Mouse (Mus musculus): ENCODE measurements at regions not wholly inside any gene's neighbourhood (a gene's known extent, or its start where the extent isn't known, plus 50 kb on each side); places are given as distances from the start of the nearest gene placed in this dataset.

- Histone ChIP-seq H3K4me1 (ENCODE audit: control insufficient read depth, insufficient read depth, low read length) (peaks cover 2% of the 10 kb centered on the region; the same call in 1 of the 2 replicates), H3K27me3 (ENCODE audit: control insufficient read depth, insufficient read depth, low read length) (no peaks in the 10 kb centered on the region; the same call in 1 of the 2 replicates), H3K4me3 (ENCODE audit: low read depth, low read length) (no peak overlapping the region), H3K4me2 (no peak overlapping the region), H3K9ac (ENCODE audit: low read length) (no peak overlapping the region), H3K36me3 (ENCODE audit: control insufficient read depth, insufficient read depth, low read length) (no peaks in the 10 kb centered on the region), H3K27ac (ENCODE audit: low read depth, low read length) (no peak overlapping the region), H3K9me3 (ENCODE audit: control insufficient read depth, low read length) (no peaks in the 10 kb centered on the region)
- WGBS: 83% methylated on average over 2 of the region's 2 CpGs
- no peak for DNase-seq (ENCODE audit: low spot score, missing footprints)
- no peak for ATAC-seq (ENCODE audit: low FRiP score)
These were observed 677.6 kb downstream of the Diaph3 start for GRCm38 (mm10) chr14:86463388-86463787.

- no peak for ATAC-seq (ENCODE audit: low FRiP score)
- Histone ChIP-seq H3K36me3 (ENCODE audit: control insufficient read depth, insufficient read depth, low read length) (no peaks in the 10 kb centered on the region), H3K4me1 (ENCODE audit: control insufficient read depth, insufficient read depth, low read length) (no peaks in the 10 kb centered on the region), H3K4me2 (no peak overlapping the region), H3K9ac (ENCODE audit: low read length) (no peak overlapping the region), H3K9me3 (ENCODE audit: control insufficient read depth, low read length) (no peaks in the 10 kb centered on the region), H3K27me3 (ENCODE audit: control insufficient read depth, insufficient read depth, low read length) (no peaks in the 10 kb centered on the region), H3K27ac (ENCODE audit: low read depth, low read length) (no peak overlapping the region), H3K4me3 (ENCODE audit: low read depth, low read length) (no peak overlapping the region)
- WGBS: 91% methylated on average over 2 of the region's 2 CpGs
- no peak for DNase-seq (ENCODE audit: low spot score, missing footprints)
These were observed 687.9 kb downstream of the Diaph3 start for GRCm38 (mm10) chr14:86453142-86453541.

- no peak for ATAC-seq (ENCODE audit: low FRiP score)
- Histone ChIP-seq H3K27me3 (ENCODE audit: control insufficient read depth, insufficient read depth, low read length) (no peaks in the 10 kb centered on the region), H3K36me3 (ENCODE audit: control insufficient read depth, insufficient read depth, low read length) (no peaks in the 10 kb centered on the region), H3K9ac (ENCODE audit: low read length) (no peak overlapping the region), H3K4me1 (ENCODE audit: control insufficient read depth, insufficient read depth, low read length) (no peaks in the 10 kb centered on the region), H3K4me2 (no peak overlapping the region), H3K27ac (ENCODE audit: low read depth, low read length) (no peak overlapping the region), H3K4me3 (ENCODE audit: low read depth, low read length) (no peak overlapping the region), H3K9me3 (ENCODE audit: control insufficient read depth, low read length) (no peaks in the 10 kb centered on the region)
- DNase-seq (ENCODE audit: low spot score, missing footprints): no peak
- 94% methylated on average over 1 of the region's 1 CpGs for WGBS
These were observed 690.4 kb downstream of the Diaph3 start for GRCm38 (mm10) chr14:86450616-86451015.

GRCm38 (mm10) chr14:86445139-86445538 lies 695.9 kb downstream of the Diaph3 start:
- Histone ChIP-seq H3K9ac (ENCODE audit: low read length) (no peak overlapping the region), H3K27ac (ENCODE audit: low read depth, low read length) (no peak overlapping the region), H3K4me3 (ENCODE audit: low read depth, low read length) (no peak overlapping the region), H3K36me3 (ENCODE audit: control insufficient read depth, insufficient read depth, low read length) (no peaks in the 10 kb centered on the region), H3K4me1 (ENCODE audit: control insufficient read depth, insufficient read depth, low read length) (no peaks in the 10 kb centered on the region), H3K27me3 (ENCODE audit: control insufficient read depth, insufficient read depth, low read length) (no peaks in the 10 kb centered on the region), H3K9me3 (ENCODE audit: control insufficient read depth, low read length) (no peaks in the 10 kb centered on the region), H3K4me2 (no peak overlapping the region)
- ATAC-seq (ENCODE audit: low FRiP score): no peak
- WGBS: 88% methylated on average over 4 of the region's 4 CpGs
- no peak for DNase-seq (ENCODE audit: low spot score, missing footprints)

GRCm38 (mm10) chr14:86443921-86444835 lies 696.9 kb downstream of the Diaph3 start:
- H3K9me3 ChIP-seq (ENCODE audit: control insufficient read depth, low read length): no peaks in the 10 kb centered on the region
- 33% methylated on average over 5 of the region's 5 CpGs for WGBS
- H3K36me3 ChIP-seq (ENCODE audit: control insufficient read depth, insufficient read depth, low read length): no peaks in the 10 kb centered on the region
- H3K27me3 ChIP-seq (ENCODE audit: control insufficient read depth, insufficient read depth, low read length): no peaks in the 10 kb centered on the region
- H3K27ac ChIP-seq (ENCODE audit: low read depth, low read length): no peak overlapping the region
- ATAC-seq (ENCODE audit: low FRiP score) (no peak), DNase-seq (ENCODE audit: low spot score, missing footprints) (no peak)
- no peaks in the 10 kb centered on the region for H3K4me1 ChIP-seq (ENCODE audit: control insufficient read depth, insufficient read depth, low read length)
- no peak overlapping the region for H3K9ac ChIP-seq (ENCODE audit: low read length)
- H3K4me2 ChIP-seq: no peak overlapping the region
- H3K4me3 ChIP-seq (ENCODE audit: low read depth, low read length): no peak overlapping the region

- Histone ChIP-seq H3K9me3 (ENCODE audit: control insufficient read depth, low read length) (no peaks in the 10 kb centered on the region), H3K27ac (ENCODE audit: low read depth, low read length) (no peak overlapping the region), H3K4me2 (no peak overlapping the region), H3K36me3 (ENCODE audit: control insufficient read depth, insufficient read depth, low read length) (no peaks in the 10 kb centered on the region), H3K4me1 (ENCODE audit: control insufficient read depth, insufficient read depth, low read length) (no peaks in the 10 kb centered on the region), H3K4me3 (ENCODE audit: low read depth, low read length) (no peak overlapping the region), H3K9ac (ENCODE audit: low read length) (no peak overlapping the region), H3K27me3 (ENCODE audit: control insufficient read depth, insufficient read depth, low read length) (no peaks in the 10 kb centered on the region)
- DNase-seq (ENCODE audit: low spot score, missing footprints) (no peak), ATAC-seq (ENCODE audit: low FRiP score) (no peak)
- WGBS: 89% methylated on average over 9 of the region's 9 CpGs
These were observed 698.9 kb downstream of the Diaph3 start for GRCm38 (mm10) chr14:86441895-86442679.

GRCm38 (mm10) chr14:86437383-86437782 lies 703.7 kb downstream of the Diaph3 start:
- DNase-seq (ENCODE audit: low spot score, missing footprints) (no peak), ATAC-seq (ENCODE audit: low FRiP score) (no peak)
- Histone ChIP-seq H3K4me2 (no peak overlapping the region), H3K9me3 (ENCODE audit: control insufficient read depth, low read length) (no peaks in the 10 kb centered on the region), H3K27me3 (ENCODE audit: control insufficient read depth, insufficient read depth, low read length) (no peaks in the 10 kb centered on the region), H3K9ac (ENCODE audit: low read length) (no peak overlapping the region), H3K27ac (ENCODE audit: low read depth, low read length) (no peak overlapping the region), H3K36me3 (ENCODE audit: control insufficient read depth, insufficient read depth, low read length) (no peaks in the 10 kb centered on the region), H3K4me3 (ENCODE audit: low read depth, low read length) (no peak overlapping the region), H3K4me1 (ENCODE audit: control insufficient read depth, insufficient read depth, low read length) (no peaks in the 10 kb centered on the region)
- WGBS: 84% methylated on average over 3 of the region's 3 CpGs

- H3K4me2 ChIP-seq: no peak overlapping the region
- H3K27ac ChIP-seq (ENCODE audit: low read depth, low read length): no peak overlapping the region
- no peaks in the 10 kb centered on the region for H3K36me3 ChIP-seq (ENCODE audit: control insufficient read depth, insufficient read depth, low read length)
- no peaks in the 10 kb centered on the region for H3K9me3 ChIP-seq (ENCODE audit: control insufficient read depth, low read length)
- no peak overlapping the region for H3K4me3 ChIP-seq (ENCODE audit: low read depth, low read length)
- no peak for DNase-seq (ENCODE audit: low spot score, missing footprints)
- no peak for ATAC-seq (ENCODE audit: low FRiP score)
- WGBS: 83% methylated on average over 2 of the region's 2 CpGs
- no peaks in the 10 kb centered on the region for H3K27me3 ChIP-seq (ENCODE audit: control insufficient read depth, insufficient read depth, low read length)
- H3K9ac ChIP-seq (ENCODE audit: low read length): no peak overlapping the region
- no peaks in the 10 kb centered on the region for H3K4me1 ChIP-seq (ENCODE audit: control insufficient read depth, insufficient read depth, low read length)
These were observed 705.7 kb downstream of the Diaph3 start for GRCm38 (mm10) chr14:86435345-86435744.

- Histone ChIP-seq H3K4me1 (ENCODE audit: control insufficient read depth, insufficient read depth, low read length) (no peaks in the 10 kb centered on the region), H3K4me3 (ENCODE audit: low read depth, low read length) (no peak overlapping the region), H3K9me3 (ENCODE audit: control insufficient read depth, low read length) (no peaks in the 10 kb centered on the region), H3K27ac (ENCODE audit: low read depth, low read length) (no peak overlapping the region), H3K27me3 (ENCODE audit: control insufficient read depth, insufficient read depth, low read length) (no peaks in the 10 kb centered on the region), H3K36me3 (ENCODE audit: control insufficient read depth, insufficient read depth, low read length) (no peaks in the 10 kb centered on the region), H3K4me2 (no peak overlapping the region), H3K9ac (ENCODE audit: low read length) (no peak overlapping the region)
- no peak for ATAC-seq (ENCODE audit: low FRiP score)
- no peak for DNase-seq (ENCODE audit: low spot score, missing footprints)
- WGBS: 83% methylated on average over 6 of the region's 6 CpGs
These were observed 709.7 kb downstream of the Diaph3 start for GRCm38 (mm10) chr14:86431215-86431816.
